Mouse (Mus musculus) liver, embryonic 12.5 days (tissue): Measurements from ENCODE around the gene Ube3b. TPM values are rescaled to one million over a fixed set of nuclear protein-coding genes. Genes with fewer than 3 reads are reported as not detected.

Experiments
- ATAC-seq: fragments of 200-750 bp; cut with Nextera tagmentation; 2 replicates; pipeline ENCODE4 v1.8.0; 2017; ENCODE audit warnings: moderate number of reproducible peaks, mild to moderate bottlenecking, moderate library complexity
- H3K27ac ChIP-seq: fragments of 300-500 bp; sonication (generic); 2 replicates; pipeline ENCODE4 v1.5.1; 2016; ENCODE audit warnings: mild to moderate bottlenecking
- H3K27me3 ChIP-seq: fragments of 300-500 bp; sonication (generic); replicated peaks from 2 replicates; pipeline ENCODE4 v1.6.1; 2016; ENCODE audit warnings: mild to moderate bottlenecking, moderate library complexity
- H3K36me3 ChIP-seq: fragments of 300-500 bp; sonication (generic); 2 replicates; pipeline ENCODE4 v1.6.1; 2016; ENCODE audit warnings: mild to moderate bottlenecking, moderate library complexity
- H3K4me1 ChIP-seq: fragments of 300-500 bp; sonication (generic); 2 replicates; pipeline ENCODE4 v1.6.1; 2016
- H3K4me2 ChIP-seq: fragments of 300-500 bp; sonication (generic); 2 replicates; pipeline ENCODE4 v1.6.1; 2016; ENCODE audit warnings: mild to moderate bottlenecking, moderate library complexity
- H3K4me3 ChIP-seq: fragments of 300-500 bp; sonication (generic); 2 replicates; pipeline ENCODE4 v1.5.1; 2016; ENCODE audit warnings: mild to moderate bottlenecking, moderate library complexity
- H3K9ac ChIP-seq: fragments of 300-500 bp; sonication (generic); 2 replicates; pipeline ENCODE4 v1.6.1; 2016; ENCODE audit warnings: mild to moderate bottlenecking, moderate library complexity
- H3K9me3 ChIP-seq: fragments of 300-500 bp; sonication (generic); replicated peaks from 2 replicates; pipeline ENCODE4 v1.6.1; 2016; ENCODE audit warnings: mild to moderate bottlenecking, moderate library complexity
- WGBS: fragments of 180-500 bp; shearing (Covaris S2); methylation state at CpG from one replicate; pipeline ENCODE4 v1.1.7; 2016; ENCODE audit not compliant: insufficient replicate concordance; 5-methylcytosine and 5-hydroxymethylcytosine counted together
- polyA plus RNA-seq: library from polyadenylated mRNA; unstranded; fragments of >200 nt; fragmentation: Nextera tagmentation; extraction: Ambion mirVana; gene quantifications from 2 replicates; pipeline ENCODE4 v1.2.1, GENCODE M21; 2016

Gene Ube3b
- polyA plus RNA-seq, 1 experiment from 2014 or later = 26.5 TPM

- H3K27me3 ChIP-seq = no peaks in the 10 kb centered on the region
- H3K9ac ChIP-seq = peak overlapping the region; percentile 51
- peak overlapping the region; percentile 93 for H3K27ac ChIP-seq
- H3K4me3 ChIP-seq = peak overlapping the region; percentile 87
- peaks cover 36% of the 10 kb centered on the region for H3K36me3 ChIP-seq
- no peaks in the 10 kb centered on the region for H3K9me3 ChIP-seq
- peaks cover 84% of the 10 kb centered on the region for H3K4me1 ChIP-seq
- ATAC-seq = no peak
- peak overlapping the region; percentile 96 for H3K4me2 ChIP-seq
- 20% methylated on average over 10 of the region's 10 CpGs for WGBS
Observed at GRCm38 (mm10) chr5:114378177-114378920, 2.1 kb upstream of the Ube3b start.

DNA sequence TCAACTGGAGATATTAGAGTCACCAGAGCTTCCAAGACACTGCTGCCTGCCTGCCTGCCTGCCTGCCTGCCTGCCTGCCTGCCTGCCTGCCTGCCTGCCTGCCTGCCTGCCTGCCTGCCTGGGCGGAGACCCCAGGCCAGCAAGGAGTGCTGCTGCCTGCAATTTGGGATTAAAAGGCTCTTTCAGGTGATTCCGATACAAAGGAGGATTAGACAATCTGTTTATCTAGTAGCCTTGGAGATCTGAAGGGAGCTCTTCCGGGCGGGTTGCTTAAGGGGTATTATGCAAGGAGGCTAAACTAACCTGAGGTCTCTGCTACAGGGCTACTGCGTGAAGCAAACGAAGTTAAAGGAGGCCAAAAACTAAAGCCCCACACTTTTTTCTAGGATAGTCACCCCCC, 1.5 kb upstream of the Ube3b start:
- H3K4me3 ChIP-seq = peak overlapping the region; percentile 87
- peaks cover 36% of the 10 kb centered on the region for H3K36me3 ChIP-seq
- H3K9me3 ChIP-seq = no peaks in the 10 kb centered on the region
- ATAC-seq = no peak
- WGBS = 23% methylated on average over 6 of the region's 6 CpGs
- H3K27ac ChIP-seq = peak overlapping the region; percentile 93
- peak overlapping the region; percentile 92 for H3K9ac ChIP-seq
- H3K27me3 ChIP-seq = no peaks in the 10 kb centered on the region
- H3K4me1 ChIP-seq = peaks cover 78% of the 10 kb centered on the region
- H3K4me2 ChIP-seq = peak overlapping the region; percentile 96

DNA sequence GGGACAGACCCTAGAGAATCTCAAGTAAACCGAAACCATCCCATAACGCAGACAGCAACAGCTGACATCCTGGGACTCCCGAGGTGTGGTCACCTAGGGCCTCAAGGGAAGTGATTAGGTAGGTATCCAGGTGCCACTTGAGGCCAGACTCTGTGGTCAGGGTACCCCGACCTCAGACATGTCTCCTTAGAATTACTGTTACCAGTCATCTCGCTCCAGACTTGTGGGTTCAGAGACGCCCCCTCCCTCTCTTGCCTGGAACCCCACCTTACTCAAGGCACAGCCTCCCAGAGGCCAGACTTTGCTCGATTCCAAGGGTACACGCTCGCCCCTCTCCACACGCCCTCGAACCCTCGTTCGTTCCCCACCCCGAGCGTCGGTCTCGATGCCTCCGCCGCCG, 644 bp upstream of the Ube3b start:
- no peaks in the 10 kb centered on the region for H3K9me3 ChIP-seq

DNA sequence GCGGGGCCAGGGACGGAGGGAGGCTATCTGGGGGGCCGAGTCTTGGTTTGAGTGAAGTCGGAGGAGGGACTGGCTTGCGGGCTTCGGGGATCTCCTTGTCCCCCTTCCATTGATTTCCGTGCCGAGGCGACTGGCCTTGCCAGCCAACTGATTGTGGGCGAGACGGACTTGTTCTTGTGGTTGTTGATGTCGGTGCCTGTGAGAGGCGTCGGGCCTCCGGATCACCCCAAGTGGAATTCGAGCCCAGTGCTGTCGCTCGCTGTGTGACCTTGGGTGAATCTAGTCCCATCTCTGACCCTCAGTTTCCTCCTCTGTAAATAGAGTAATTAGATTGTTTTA, 575 bp downstream of the Ube3b start:
- 0 out of 2 replicates have a peak, but pooled peaks have one; percentile 1 for ATAC-seq
- no peaks in the 10 kb centered on the region for H3K9me3 ChIP-seq
- H3K4me2 ChIP-seq = peak overlapping the region; percentile 96
- H3K9ac ChIP-seq = peak overlapping the region; percentile 92
- peaks cover 58% of the 10 kb centered on the region for H3K4me1 ChIP-seq
- H3K4me3 ChIP-seq = peak overlapping the region; percentile 87
- H3K36me3 ChIP-seq = peaks cover 36% of the 10 kb centered on the region
- peak overlapping the region; percentile 93 for H3K27ac ChIP-seq
- no peaks in the 10 kb centered on the region for H3K27me3 ChIP-seq
- 0% methylated on average over 18 of the region's 18 CpGs for WGBS

More for the DNA sequence above, 644 bp upstream of the Ube3b start:
- ATAC-seq = peak; percentile 21
- Histone ChIP-seq H3K36me3 (peaks cover 36% of the 10 kb centered on the region), H3K4me3 (peak overlapping the region; percentile 87), H3K4me2 (peak overlapping the region; percentile 96), H3K4me1 (peaks cover 70% of the 10 kb centered on the region), H3K27ac (peak overlapping the region; percentile 93), H3K9ac (peak overlapping the region; percentile 92), H3K27me3 (no peaks in the 10 kb centered on the region)
- 1% methylated on average over 20 of the region's 20 CpGs for WGBS

DNA sequence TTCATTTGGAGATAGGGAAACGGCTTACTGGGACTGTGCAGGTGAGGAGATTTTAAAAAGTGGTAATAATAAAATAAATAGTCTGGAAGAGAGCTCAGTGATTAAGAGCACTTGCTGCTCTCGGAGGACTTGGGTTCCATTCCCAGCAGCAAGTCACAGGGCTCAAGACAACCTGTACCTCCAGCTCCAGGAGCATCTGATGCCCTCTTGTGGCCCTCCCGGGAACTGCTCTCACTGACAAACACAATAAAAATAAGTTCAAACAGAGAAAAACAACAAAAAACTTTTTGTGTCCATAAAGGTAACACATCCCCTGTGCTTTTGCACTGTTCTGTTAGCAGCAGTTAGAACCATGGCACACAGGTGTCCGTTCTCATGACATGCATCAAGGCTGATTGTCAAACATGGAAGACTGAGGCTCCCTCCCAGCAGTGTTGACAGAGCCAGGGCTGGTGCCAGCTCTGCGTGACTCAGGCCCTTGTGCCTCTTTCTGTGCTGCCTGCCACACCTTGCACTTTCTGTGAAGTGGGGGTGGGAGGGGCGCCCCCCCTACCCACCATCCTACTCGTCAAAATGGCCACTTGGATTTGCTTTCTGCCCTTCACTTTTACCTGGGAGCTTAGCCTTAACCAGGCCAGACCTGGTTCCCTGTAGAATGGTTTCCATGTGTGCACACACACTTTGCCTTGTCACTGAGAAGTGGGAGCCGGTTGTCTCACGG, 2.9 kb downstream of the Ube3b start:
- Histone ChIP-seq H3K27ac (no peak overlapping the region), H3K36me3 (peaks cover 57% of the 10 kb centered on the region), H3K27me3 (no peaks in the 10 kb centered on the region), H3K4me3 (no peak overlapping the region), H3K4me2 (no peak overlapping the region), H3K4me1 (peaks cover 34% of the 10 kb centered on the region), H3K9ac (no peak overlapping the region), H3K9me3 (no peaks in the 10 kb centered on the region)
- ATAC-seq = no peak
- WGBS = 69% methylated on average over 9 of the region's 9 CpGs

DNA sequence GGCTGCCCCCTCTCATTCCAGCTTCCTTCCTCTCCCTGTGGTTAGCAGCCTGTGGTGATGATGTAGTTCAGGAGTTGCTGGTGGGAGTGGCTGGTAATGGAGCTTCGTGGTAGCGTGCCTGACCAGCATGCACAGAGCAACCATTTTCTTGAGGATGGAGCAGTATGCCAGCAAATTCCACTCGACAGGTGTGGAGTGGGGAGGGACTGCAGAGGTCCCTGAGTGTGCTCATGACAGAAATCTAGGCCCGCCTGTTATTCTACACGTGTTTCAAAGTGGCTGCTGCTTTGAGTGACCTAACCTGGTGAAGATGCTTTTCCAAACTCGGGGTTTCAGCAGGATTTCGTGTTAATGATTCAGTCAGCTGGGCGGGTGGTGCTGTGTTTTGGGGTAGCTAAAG, 4.0 kb downstream of the Ube3b start:
- H3K4me1 ChIP-seq = peaks cover 23% of the 10 kb centered on the region
- 81% methylated on average over 8 of the region's 8 CpGs for WGBS
- no peak overlapping the region for H3K4me3 ChIP-seq
- H3K36me3 ChIP-seq = peaks cover 68% of the 10 kb centered on the region
- no peak overlapping the region for H3K9ac ChIP-seq
- H3K27ac ChIP-seq = no peak overlapping the region
- H3K4me2 ChIP-seq = no peak overlapping the region
- no peaks in the 10 kb centered on the region for H3K27me3 ChIP-seq
- H3K9me3 ChIP-seq = no peaks in the 10 kb centered on the region
- ATAC-seq = no peak

DNA sequence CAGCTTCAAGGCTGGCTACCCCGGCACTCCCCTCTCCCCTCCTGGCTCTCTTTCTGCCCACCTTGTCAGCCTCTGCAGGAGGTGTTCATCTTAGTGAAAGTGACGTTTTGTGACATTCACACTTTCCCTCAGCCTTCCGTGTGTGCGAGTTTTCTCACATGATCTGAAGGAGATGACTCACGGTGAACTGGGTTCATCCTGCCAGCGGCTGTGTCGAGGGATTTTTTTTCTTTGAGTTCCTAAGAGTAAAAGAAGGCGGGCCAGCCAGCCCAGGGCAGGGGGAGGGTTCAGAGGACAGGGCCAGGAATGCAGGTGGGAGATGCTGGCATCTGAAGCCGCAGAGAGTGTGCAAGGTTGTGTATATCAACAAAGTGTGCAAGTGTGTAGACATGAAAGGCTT, 12.8 kb downstream of the Ube3b start:
- no peak overlapping the region for H3K9ac ChIP-seq
- no peaks in the 10 kb centered on the region for H3K9me3 ChIP-seq
- 83% methylated on average over 9 of the region's 9 CpGs for WGBS
- H3K4me1 ChIP-seq = no peaks in the 10 kb centered on the region
- peaks cover 100% of the 10 kb centered on the region for H3K36me3 ChIP-seq
- ATAC-seq = no peak
- no peak overlapping the region for H3K4me3 ChIP-seq
- H3K27me3 ChIP-seq = no peaks in the 10 kb centered on the region
- no peak overlapping the region for H3K4me2 ChIP-seq
- H3K27ac ChIP-seq = no peak overlapping the region

- Histone ChIP-seq H3K4me3 (no peak overlapping the region), H3K4me2 (no peak overlapping the region), H3K4me1 (no peaks in the 10 kb centered on the region), H3K36me3 (peaks cover 100% of the 10 kb centered on the region), H3K27ac (no peak overlapping the region), H3K9me3 (no peaks in the 10 kb centered on the region), H3K27me3 (no peaks in the 10 kb centered on the region), H3K9ac (no peak overlapping the region)
- ATAC-seq = no peak
- WGBS = 89% methylated on average over 14 of the region's 14 CpGs
Observed at GRCm38 (mm10) chr5:114406592-114406991, 26.2 kb downstream of the Ube3b start.

- ATAC-seq = no peak
- peaks cover 100% of the 10 kb centered on the region for H3K36me3 ChIP-seq
- H3K4me1 ChIP-seq = no peaks in the 10 kb centered on the region
- no peak overlapping the region for H3K4me3 ChIP-seq
- no peak overlapping the region for H3K9ac ChIP-seq
- H3K27me3 ChIP-seq = no peaks in the 10 kb centered on the region
- H3K9me3 ChIP-seq = no peaks in the 10 kb centered on the region
- H3K4me2 ChIP-seq = no peak overlapping the region
- 88% methylated on average over 10 of the region's 10 CpGs for WGBS
- no peak overlapping the region for H3K27ac ChIP-seq
Observed at GRCm38 (mm10) chr5:114407269-114407668, 26.9 kb downstream of the Ube3b start.

DNA sequence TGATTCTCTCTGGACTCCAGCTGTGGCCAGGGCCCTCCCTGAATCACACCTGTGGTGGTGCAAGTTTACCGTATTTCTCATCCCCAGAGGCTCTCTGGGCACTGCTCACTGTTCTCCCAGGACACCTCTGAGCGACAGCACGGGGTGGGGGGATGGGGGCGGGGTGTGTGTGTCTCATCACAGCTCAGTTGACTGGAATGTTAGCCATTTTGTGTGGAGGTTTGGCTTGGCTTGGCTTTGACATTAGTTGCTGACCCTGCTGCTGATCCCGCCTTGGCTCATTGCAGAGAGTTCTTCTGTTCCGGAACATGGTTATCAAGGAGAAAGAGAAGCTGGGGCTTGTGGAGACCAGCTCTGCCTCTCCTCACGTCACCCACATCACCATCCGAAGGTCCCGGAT, 27.4 kb downstream of the Ube3b start:
- Histone ChIP-seq H3K4me3 (no peak overlapping the region), H3K4me1 (0 out of 2 replicates have a peak, but pooled peaks cover 1% of the 10 kb centered on the region), H3K27ac (no peak overlapping the region), H3K4me2 (no peak overlapping the region), H3K27me3 (no peaks in the 10 kb centered on the region), H3K9me3 (no peaks in the 10 kb centered on the region), H3K36me3 (peaks cover 100% of the 10 kb centered on the region), H3K9ac (no peak overlapping the region)
- 89% methylated on average over 9 of the region's 9 CpGs for WGBS
- ATAC-seq = no peak

DNA sequence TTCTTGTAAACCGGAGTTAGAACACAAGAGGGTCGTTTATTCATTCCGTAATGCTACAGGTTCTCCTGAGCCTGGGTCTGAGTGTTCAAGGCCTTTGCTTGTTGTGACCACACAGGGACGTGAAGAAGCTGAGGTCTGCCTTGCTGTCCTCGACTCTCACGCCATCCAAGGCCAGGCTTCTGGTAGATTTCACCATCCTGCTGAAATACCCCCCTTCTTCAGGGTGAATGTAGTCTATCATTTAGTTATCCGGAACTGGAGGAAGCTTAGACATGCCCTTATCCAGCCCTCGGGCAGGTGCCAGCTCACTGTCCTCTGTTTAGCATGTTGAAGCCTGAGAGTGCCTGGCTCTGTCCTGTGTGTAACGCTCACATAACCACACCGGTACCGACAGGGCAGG, 28.4 kb downstream of the Ube3b start:
- ATAC-seq = no peak
- 90% methylated on average over 11 of the region's 11 CpGs for WGBS
- Histone ChIP-seq H3K27me3 (no peaks in the 10 kb centered on the region), H3K27ac (no peak overlapping the region), H3K4me1 (peaks cover 8% of the 10 kb centered on the region; the same call in 1 of the 2 replicates), H3K4me2 (no peak overlapping the region), H3K9ac (no peak overlapping the region), H3K9me3 (no peaks in the 10 kb centered on the region), H3K36me3 (peaks cover 100% of the 10 kb centered on the region), H3K4me3 (no peak overlapping the region)

- Histone ChIP-seq H3K4me2 (no peak overlapping the region), H3K36me3 (peaks cover 100% of the 10 kb centered on the region)
- 83% methylated on average over 13 of the region's 13 CpGs for WGBS
Observed at GRCm38 (mm10) chr5:114410429-114410828, 30.0 kb downstream of the Ube3b start.

More at GRCm38 (mm10) chr5:114410429-114410828, 30.0 kb downstream of the Ube3b start:
- no peak for ATAC-seq
- Histone ChIP-seq H3K9me3 (no peaks in the 10 kb centered on the region), H3K4me1 (peaks cover 8% of the 10 kb centered on the region; the same call in 1 of the 2 replicates), H3K9ac (no peak overlapping the region), H3K27ac (no peak overlapping the region), H3K4me3 (no peak overlapping the region), H3K27me3 (no peaks in the 10 kb centered on the region)
